Mouse (Mus musculus) adipocyte (in vitro differentiated cells): ENCODE measurements around the gene Retreg1.

Source experiments
- DNase-seq: peaks from one replicate; pipeline ENCODE4 v3.0.0-alpha.2; 2016; ENCODE audit warnings: low spot score

Retreg1 gene

GRCm38 (mm10) chr15:25834282-25834681, 8.7 kb upstream of the Retreg1 start:
- DNase-seq = no peak

- no peak for DNase-seq
These were observed 7.9 kb upstream of the Retreg1 start for GRCm38 (mm10) chr15:25834920-25835674.

GRCm38 (mm10) chr15:25842462-25843085, 406 bp upstream of the Retreg1 start:
- no peak for DNase-seq

- DNase-seq = no peak
These were observed 1.1 kb downstream of the Retreg1 start for GRCm38 (mm10) chr15:25844013-25844570.

GRCm38 (mm10) chr15:25844771-25845170, 1.8 kb downstream of the Retreg1 start:
- no peak for DNase-seq

- DNase-seq = no peak
These were observed 4.7 kb downstream of the Retreg1 start for GRCm38 (mm10) chr15:25847576-25848168.

GRCm38 (mm10) chr15:25850552-25850951, 7.6 kb downstream of the Retreg1 start:
- no peak for DNase-seq

- DNase-seq = no peak
These were observed 11.4 kb downstream of the Retreg1 start for GRCm38 (mm10) chr15:25854270-25854904.

GRCm38 (mm10) chr15:25858611-25859058, 15.7 kb downstream of the Retreg1 start:
- DNase-seq = no peak

GRCm38 (mm10) chr15:25859469-25859868, 16.5 kb downstream of the Retreg1 start:
- no peak for DNase-seq

GRCm38 (mm10) chr15:25861900-25862299, 18.9 kb downstream of the Retreg1 start:
- DNase-seq = no peak

GRCm38 (mm10) chr15:25865605-25866004, 22.6 kb downstream of the Retreg1 start:
- no peak for DNase-seq

GRCm38 (mm10) chr15:25866106-25866505, 23.1 kb downstream of the Retreg1 start:
- no peak for DNase-seq

- no peak for DNase-seq
These were observed 26.1 kb downstream of the Retreg1 start for GRCm38 (mm10) chr15:25869129-25869528.

GRCm38 (mm10) chr15:25871470-25871869, 28.5 kb downstream of the Retreg1 start:
- DNase-seq = no peak

- no peak for DNase-seq
These were observed 29.1 kb downstream of the Retreg1 start for GRCm38 (mm10) chr15:25872118-25872517.

GRCm38 (mm10) chr15:25872657-25873056, 29.7 kb downstream of the Retreg1 start:
- no peak for DNase-seq

GRCm38 (mm10) chr15:25873536-25873935, 30.6 kb downstream of the Retreg1 start:
- no peak for DNase-seq

GRCm38 (mm10) chr15:25876601-25877161, 33.7 kb downstream of the Retreg1 start:
- no peak for DNase-seq

- no peak for DNase-seq
These were observed 34.8 kb downstream of the Retreg1 start for GRCm38 (mm10) chr15:25877798-25878197.

GRCm38 (mm10) chr15:25879229-25879628, 36.2 kb downstream of the Retreg1 start:
- no peak for DNase-seq

GRCm38 (mm10) chr15:25880192-25880591, 37.2 kb downstream of the Retreg1 start:
- no peak for DNase-seq
